Mouse (Mus musculus) bone marrow macrophage, adult 2 months (primary cell): ENCODE results near the gene Drap1.

Experiments
- CTCF ChIP-seq: IDR thresholded peaks from 2 replicates; pipeline ENCODE4 v1.5.1; 2012; ENCODE audit warnings: low read depth, mild to moderate bottlenecking, low read length, moderate library complexity
- POLR2A ChIP-seq: IDR thresholded peaks from 2 replicates; pipeline ENCODE4 v1.6.1; 2012; ENCODE audit warnings: mild to moderate bottlenecking, low read depth, low read length, borderline replicate concordance

- no peak for TF ChIP-seq POLR2A
- 0 out of 2 replicates have a peak, but pooled peaks have one; percentile 19 for TF ChIP-seq CTCF
Observed at GRCm38 (mm10) chr19:5457746-5458442, 33.1 kb upstream of the Drap1 start, which contains the start of gene Ccdc85b.
